11 mouse cellular contexts compared by ENCODE assay signal in genomic region chr10:90431974-90432373, GRCm38 (mm10).
DNase-seq lines count a peak whose midpoint lies in the region; ATAC-seq and TF ChIP-seq lines count a peak whose summit lies in the region.
"Had no signal": no experiment of that assay in that cellular context is flagged by ENCODE, and none has a peak within 500 bp of the region (broad histone marks: within the 10 kb centered on the region; RNA-seq: fewer than 3 reads in every experiment).

No protein-coding gene starts in this region.

- no peaks in the 10 kb centered on the region for H3K36me3 ChIP-seq in kidney, adult 2 months (ENCODE audit: control insufficient read depth, insufficient read depth, low read length)
- no peaks in the 10 kb centered on the region for H3K36me3 ChIP-seq in embryonic facial prominence, embryonic 15.5 days
- H3K36me3 ChIP-seq: intestine, embryonic 15.5 days had no signal

- no peak overlapping the region for H3K9ac ChIP-seq in embryonic facial prominence, embryonic 15.5 days
- H3K9ac ChIP-seq: intestine, embryonic 15.5 days had no signal

- WGBS in kidney, adult 2 months, result 24% methylated on average over 9 of the region's 9 CpGs
- 32% methylated on average over 9 of the region's 9 CpGs for WGBS in embryonic facial prominence, embryonic 15.5 days

- no peak for TF ChIP-seq CTCF in kidney, adult 2 months (conservative IDR thresholded peaks at IDR 0.05; ENCODE audit: insufficient read depth, insufficient read length, low read depth, low read length)

- H3K4me1 ChIP-seq in kidney, adult 2 months (ENCODE audit: control insufficient read depth, insufficient read depth, low read length), result no peaks in the 10 kb centered on the region
- H3K4me1 ChIP-seq in embryonic facial prominence, embryonic 15.5 days, result peaks cover 8% of the 10 kb centered on the region; the same call in 1 of the 2 replicates
- H3K4me1 ChIP-seq: intestine, embryonic 15.5 days had no signal

- no peak for TF ChIP-seq POLR2A in kidney, adult 2 months (IDR thresholded peaks at IDR 0.05; ENCODE audit: low read depth, low read length)

- no peak overlapping the region for H3K4me3 ChIP-seq in kidney, adult 2 months (ENCODE audit: insufficient read depth, low read depth, low read length)
- H3K4me3 ChIP-seq in embryonic facial prominence, embryonic 15.5 days (replicated peaks), result no peak overlapping the region
- H3K4me3 ChIP-seq: intestine, embryonic 15.5 days had no signal

- ATAC-seq in embryonic facial prominence, embryonic 15.5 days (ENCODE audit: insufficient number of reproducible peaks, low FRiP score, low TSS enrichment, low read depth), result no peak
- ATAC-seq: intestine, embryonic 15.5 days had no signal

- no peak overlapping the region for H3K27ac ChIP-seq in kidney, adult 2 months (ENCODE audit: insufficient read depth, low read depth, low read length)
- H3K27ac ChIP-seq in embryonic facial prominence, embryonic 15.5 days (replicated peaks), result no peak overlapping the region
- H3K27ac ChIP-seq: intestine, embryonic 15.5 days had no signal

- no peaks in the 10 kb centered on the region for H3K9me3 ChIP-seq in embryonic facial prominence, embryonic 15.5 days (replicated peaks)
- H3K9me3 ChIP-seq: intestine, embryonic 15.5 days had no signal

- H3K27me3 ChIP-seq in kidney, adult 2 months (replicated peaks; ENCODE audit: control insufficient read depth, insufficient read depth, low read length), result no peaks in the 10 kb centered on the region
- H3K27me3 ChIP-seq in embryonic facial prominence, embryonic 15.5 days, result no peaks in the 10 kb centered on the region
- H3K27me3 ChIP-seq: intestine, embryonic 15.5 days had no signal

- peak overlapping the region; percentile 34 for H3K4me2 ChIP-seq in embryonic facial prominence, embryonic 15.5 days (replicated peaks)
- H3K4me2 ChIP-seq: intestine, embryonic 15.5 days had no signal

- peak; percentile 6 for DNase-seq in kidney, adult 2 months
- no peak for DNase-seq in kidney, adult 8-10 months
- peak; percentile 34 for DNase-seq in layer of hippocampus, adult 9-11 months
- peak; percentile 18 for DNase-seq in neural tube, embryonic 10.5 days (ENCODE audit: extremely low spot score, low spot score)
- DNase-seq in urinary bladder, postnatal 25 days (ENCODE audit: low spot score), result no peak
- no peak for DNase-seq in adrenal gland, postnatal 14 days
- no peak for DNase-seq in thymus, postnatal 36 days
- DNase-seq: heart, adult 11 months; thymus, adult 18-20 months had no signal

Comparison
In these comparisons a context has a peak if more than half of its experiments do, and no peak if none do; other contexts are left out.
1. DNase-seq: peak in kidney, adult 2 months (single experiment), layer of hippocampus, adult 9-11 months (single experiment) and neural tube, embryonic 10.5 days (single experiment); none in kidney, adult 8-10 months (0 of 2), urinary bladder, postnatal 25 days (single experiment), adrenal gland, postnatal 14 days (single experiment) and thymus, postnatal 36 days (0 of 2).